Mouse (Mus musculus): ENCODE results near the gene Gm5737.

Gene Gm5737

DNA sequence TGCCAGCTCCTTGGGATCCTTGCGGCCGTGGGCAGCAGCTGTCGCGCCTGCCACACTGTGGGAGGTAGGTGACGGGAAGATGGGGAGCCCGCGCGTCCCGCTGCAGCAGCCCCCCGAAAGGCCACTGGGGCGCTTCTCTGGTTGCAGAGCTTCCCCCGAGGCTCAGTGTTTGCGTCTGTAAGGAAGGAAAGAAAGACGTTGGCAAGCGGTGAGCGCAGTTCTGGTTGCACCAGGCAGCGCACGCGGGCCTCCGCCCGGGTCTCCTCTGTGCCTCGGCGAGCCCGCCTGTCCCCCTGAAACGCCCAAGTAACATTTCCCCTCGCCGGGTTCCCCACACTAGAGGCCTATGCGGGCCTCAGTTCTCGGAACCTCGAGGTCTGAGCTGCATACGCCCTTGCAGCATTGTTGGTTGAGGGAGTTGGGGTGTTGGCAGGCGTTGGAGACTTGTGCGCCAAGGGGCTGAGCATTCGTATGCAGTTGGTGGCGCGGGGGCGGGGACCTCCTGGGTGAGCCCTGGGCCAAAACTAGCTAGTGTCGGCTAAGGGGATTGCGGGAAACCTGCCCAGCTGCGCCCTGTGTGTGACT, 31.0 kb downstream of the Gm5737 start:
- DNase-seq (ENCODE audit: low spot score in 2 of 2): peak; percentile 69 to 88

DNA sequence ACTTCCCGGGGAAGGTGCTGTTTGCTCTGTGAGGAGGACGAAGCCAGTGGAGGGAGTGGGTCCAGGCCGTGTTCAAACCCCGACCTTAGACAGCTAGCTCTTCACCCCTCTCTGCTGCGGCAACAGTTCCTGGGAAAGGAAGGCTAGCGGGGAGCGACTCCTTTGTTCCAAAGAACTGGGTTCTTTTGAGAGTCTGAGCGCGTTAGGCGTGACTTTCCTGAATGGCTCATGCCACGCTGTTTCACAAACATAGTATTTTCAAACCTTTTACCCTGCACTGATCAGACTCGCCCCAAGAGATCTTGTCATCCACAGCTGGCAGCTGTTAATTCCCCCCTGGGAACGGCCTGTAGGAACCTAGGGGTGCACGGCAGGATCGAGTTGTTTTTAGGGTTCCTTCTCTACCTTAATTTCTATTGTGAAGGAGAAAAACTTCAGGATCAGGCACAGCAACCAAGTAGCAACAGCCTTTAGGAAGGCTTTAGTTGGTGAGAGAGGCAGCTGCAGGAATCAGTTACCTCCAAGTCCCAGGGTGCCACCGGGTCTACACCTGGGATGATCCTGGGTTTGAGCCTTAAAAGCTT, 31.8 kb downstream of the Gm5737 start:
- DNase-seq (ENCODE audit: low spot score in 2 of 2): no peak

DNA sequence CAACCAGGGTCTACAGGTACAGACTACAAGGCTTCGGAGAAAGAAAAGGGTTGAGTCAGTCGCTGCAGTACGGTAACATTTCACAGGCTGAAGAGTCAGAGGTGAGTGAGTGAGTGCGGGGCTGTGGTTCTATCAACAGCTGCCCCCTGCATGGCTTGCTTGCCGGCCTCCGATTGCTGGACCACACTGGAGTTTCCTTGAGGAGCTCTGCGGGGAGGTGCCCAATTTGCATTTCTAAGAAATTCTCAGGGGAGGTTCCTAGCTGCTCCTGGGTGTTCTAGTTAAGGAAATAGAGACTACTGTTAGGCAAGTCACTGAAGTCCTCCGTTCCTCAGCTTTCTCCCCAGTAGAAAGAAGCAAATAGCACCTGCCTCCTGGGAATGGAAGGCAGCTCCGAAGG, 32.5 kb downstream of the Gm5737 start:
- no peak for DNase-seq (ENCODE audit: low spot score in 2 of 2)

DNA sequence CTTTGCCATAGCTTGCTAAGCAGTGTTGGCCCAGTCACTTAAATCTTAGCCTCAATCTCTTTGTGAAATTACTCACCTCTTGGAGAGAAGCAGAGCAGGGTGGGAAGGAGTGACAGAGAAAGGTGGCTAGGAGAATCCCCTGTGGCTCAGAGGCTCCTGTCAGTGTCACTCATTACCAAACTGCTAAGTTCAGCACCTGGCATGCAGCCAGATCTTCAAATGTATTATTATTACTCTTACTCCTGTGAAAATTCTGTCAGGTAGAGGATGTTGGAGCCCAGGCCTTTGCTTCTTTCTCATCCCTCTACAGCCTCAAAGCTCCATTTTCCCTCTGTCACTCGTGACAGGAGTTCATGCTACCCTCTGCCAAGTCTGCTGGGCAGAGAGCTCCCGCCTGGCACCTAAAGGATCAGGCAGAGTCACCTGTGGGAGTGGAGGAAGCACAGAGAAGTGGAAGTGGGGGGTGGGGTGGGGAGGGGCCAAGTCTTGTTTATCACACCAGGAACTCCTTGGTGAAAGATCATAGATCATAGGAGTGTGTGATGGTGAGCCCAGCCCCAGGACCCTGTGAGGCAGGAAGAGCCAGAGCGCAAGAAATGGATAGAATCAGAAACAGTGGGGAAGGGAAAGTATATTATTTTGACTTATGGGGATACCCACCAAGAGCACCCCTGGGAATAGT, 36.8 kb downstream of the Gm5737 start:
- no peak for DNase-seq (ENCODE audit: low spot score in 2 of 2)

DNA sequence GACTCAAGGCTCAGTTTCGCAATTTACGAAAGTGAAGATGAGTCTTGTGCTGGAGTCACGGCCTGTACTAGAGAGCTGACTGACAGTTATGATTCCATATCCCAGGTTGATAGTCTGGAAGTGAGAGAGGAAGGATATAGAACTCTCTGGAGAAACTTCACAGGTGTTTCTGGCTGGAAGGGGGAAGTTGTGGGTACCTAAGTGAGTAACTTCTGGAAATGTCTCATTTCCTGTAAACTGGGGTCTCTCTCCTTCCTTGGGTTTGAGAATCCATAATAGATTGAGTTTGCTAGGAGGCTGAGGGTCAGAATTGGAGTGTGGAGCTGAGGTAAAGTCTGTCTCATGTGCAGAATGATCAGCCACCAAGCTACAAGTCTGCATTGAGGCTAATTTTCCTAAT, 38.0 kb downstream of the Gm5737 start:
- DNase-seq (ENCODE audit: low spot score in 2 of 2): no peak

DNA sequence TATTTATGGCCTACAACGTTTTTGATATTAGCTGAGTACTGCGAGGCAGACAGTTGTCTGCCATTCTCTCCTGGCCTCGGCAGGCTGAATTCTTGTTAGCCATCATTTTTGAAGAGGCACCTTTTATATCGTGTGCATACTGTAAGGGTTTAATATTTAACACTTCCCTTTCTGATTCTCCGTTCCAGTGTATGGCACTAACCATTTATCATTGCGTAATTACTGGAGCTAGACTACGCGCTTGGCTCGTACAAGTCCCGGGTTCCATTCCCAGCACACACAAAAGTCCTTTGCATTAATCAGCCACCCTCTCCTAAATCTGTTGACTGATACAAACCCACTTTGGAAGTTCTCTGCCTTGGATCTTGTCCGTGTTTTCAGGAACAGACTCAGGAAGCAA, 47.7 kb downstream of the Gm5737 start:
- DNase-seq (ENCODE audit: low spot score in 2 of 2): no peak

DNA sequence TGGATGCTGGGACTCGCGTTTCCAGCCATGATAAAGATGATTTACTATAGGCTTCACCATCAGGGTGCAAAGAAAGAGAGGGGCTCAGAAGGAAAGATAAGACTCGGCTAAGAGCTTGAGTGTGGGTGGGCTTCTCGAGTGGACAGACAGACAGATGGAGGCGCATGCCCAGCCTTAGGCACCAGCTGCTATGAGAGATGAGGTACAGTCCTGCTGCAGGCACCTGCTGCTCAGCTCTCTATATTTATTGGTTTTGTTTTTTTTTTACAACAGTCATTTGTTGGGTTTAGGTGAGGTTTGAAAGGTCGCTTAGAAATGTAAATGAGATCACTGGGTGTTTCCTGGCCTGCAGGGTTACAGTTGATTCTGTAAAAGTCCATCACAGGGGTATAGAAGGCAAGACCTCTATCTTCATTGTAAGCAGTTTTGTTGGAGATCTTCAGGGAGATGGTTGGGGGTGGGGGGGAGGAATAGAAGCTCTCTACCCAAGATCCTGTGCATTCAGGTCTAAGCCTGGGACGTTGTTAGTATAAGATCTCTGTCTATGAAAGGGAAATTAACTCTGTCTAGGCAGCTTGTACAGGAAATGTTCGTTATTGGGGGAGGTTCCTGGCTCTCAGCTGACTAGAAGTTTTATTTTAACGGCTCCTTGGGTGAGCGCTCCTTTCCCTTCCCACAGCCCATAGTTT, 48.8 kb downstream of the Gm5737 start:
- no peak for DNase-seq (ENCODE audit: low spot score in 2 of 2)

DNA sequence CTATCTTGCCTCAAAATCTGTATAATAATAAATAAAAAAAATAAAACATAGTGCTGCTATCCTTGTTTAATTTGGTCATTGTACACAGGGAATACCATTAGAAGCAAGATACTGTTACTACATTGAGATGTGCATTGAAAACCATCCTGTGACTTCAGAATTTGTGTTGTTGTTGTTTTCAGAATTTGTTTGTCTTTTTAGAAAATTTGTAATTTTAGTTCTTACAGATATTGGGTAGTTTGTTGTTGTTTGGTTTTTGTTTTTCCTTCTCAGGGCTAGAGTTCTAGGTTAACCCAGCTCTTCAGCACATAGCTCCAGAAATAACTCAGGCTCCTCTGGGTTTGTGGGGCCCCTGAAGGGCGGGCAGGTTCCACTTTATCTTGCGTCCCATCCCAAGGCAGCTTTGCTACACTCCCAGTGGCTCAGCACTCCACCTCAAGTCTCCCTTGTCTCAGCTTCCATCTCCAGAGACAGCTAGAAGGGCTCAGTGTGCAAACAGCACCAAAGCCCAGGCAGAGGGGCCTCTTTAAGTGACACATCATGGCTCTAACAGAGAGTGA, 49.4 kb downstream of the Gm5737 start:
- DNase-seq (ENCODE audit: low spot score in 2 of 2): no peak

DNA sequence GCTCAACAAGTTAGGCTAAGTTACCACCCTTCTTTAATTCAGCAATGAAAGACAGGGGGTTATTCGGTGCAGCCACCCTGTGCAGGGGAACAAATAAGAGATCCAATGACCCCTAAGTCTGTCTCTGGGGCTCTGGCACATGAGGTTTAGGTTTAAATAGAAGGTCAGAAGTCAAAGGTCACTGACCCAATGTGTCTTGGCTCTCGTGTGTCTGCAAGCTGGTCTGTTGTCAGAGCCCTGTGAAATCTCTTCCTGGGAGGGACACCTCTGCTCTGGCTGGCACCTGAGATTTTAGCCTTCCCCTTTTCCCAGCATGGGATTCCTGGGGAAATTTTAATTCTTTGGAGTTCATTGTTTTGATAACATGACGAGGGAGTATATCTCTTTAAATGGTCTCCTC, 50.0 kb downstream of the Gm5737 start:
- DNase-seq (ENCODE audit: low spot score in 2 of 2): no peak

DNA sequence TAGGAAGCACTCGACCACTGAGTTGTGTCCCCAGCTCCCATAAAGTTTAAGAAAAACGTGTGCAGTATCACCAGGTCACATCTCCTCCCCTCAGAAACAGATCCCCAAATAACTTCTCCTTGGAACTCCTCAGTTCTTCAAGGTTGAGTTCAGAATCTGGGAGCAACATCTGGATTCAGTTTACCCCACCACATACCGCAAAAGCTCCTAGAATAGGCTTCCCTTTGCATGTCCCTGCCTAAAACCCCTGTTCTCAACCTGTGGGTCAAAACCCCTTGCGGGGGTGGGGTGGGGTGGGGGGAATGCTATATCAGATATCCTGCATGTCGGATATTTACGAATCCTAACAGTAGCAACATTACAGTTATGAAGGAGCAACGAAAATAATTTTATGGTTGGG, 50.5 kb downstream of the Gm5737 start:
- DNase-seq (ENCODE audit: low spot score in 2 of 2): no peak

DNA sequence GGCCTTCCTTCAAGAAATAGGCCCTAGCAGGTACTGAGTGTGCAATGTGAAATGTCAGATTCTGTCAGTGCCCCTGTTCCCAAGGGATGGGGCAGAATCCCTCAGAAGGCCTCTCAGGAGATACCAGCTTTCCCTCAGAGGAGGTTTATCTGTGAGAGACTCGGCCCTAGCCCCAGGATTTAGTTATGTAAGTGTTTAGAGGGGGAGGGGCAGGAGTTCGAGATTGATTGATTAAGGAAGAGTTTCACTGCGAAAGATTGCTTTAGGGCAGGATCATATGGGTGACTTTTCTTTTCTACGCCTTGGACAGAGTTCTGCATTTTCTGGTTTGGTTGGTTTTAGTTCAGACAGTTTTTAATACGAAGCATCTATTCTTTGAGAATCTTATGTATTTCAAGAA, 51.3 kb downstream of the Gm5737 start:
- DNase-seq (ENCODE audit: low spot score in 2 of 2): no peak

DNA sequence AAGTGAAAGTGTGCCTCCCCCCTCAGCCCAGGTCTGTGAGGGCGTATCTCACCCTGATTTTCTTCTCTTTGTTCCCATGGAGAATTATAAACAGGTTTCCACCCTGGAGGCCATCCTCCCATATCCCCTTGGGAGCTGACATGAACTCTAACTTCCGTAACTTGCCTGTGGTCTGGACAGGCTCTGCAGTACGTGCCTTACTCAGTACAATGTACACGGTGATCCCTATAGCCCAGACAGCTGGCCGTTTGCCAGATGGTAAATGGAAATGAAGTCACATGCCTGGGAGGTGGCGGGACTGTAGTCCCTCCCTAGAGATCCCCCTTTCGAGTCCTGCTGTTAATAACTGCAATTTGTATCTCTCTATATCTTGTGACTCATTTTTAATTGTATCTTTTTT, 52.9 kb downstream of the Gm5737 start:
- no peak for DNase-seq (ENCODE audit: low spot score in 2 of 2)

DNA sequence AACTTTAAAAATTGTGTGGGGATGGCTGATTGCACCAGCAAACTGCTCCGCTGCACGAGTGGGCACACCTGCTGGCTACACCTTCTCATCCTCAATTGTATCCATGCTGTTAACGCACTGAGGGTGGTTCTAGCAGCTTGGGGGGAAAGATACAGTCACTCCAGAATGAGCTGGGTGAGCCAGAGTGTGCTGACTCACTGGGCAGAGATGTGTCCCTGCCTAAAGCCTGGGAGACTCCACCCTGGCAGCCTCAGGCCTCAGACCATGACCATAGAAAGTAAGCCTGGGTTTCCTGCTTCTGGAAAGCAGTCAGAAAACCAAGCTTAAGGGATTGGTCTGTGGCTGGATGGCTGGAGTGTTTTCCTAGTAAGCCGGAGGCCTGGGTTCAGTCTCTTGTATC, 53.7 kb downstream of the Gm5737 start:
- no peak for DNase-seq (ENCODE audit: low spot score in 2 of 2)

DNA sequence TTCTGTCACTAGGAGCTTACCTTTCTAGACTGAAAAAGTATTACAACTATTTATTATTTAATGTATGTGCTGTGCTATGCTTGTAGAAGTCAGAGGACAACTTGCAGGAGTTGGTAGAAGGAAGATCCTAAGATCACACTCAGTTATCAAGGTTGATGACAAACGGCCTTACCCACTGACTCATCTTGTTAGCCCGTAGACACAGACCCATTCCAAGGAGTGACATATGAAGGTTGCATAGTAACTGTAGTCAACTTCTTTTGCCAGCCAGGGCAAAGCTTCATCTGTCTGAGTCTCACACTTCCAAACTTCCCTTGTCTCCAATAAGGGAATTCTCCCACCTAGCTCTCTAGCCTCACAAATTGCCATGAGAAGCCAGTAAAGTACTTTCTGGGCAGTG, 54.5 kb downstream of the Gm5737 start:
- DNase-seq (ENCODE audit: low spot score in 2 of 2): no peak

DNA sequence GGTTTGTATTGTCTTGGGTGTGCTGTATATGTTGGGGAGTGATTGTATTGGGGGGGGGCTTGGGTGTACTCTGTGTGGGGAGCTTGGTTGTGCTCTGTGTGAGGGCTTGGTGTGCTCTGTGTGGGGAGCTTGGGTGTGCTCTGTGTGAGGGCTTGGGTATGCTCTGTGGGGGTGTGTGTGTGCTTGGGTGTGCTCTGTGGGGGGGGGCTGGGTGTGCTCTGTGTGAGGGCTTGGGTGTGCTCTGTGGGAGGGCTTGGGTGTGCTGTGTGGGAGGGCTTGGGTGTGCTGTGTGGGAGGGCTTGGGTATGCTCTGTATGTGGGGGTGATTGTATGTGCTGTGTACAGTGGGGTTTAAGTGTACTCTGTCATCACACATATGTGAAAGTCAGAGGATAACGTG, 55.6 kb downstream of the Gm5737 start:
- no peak for DNase-seq (ENCODE audit: low spot score in 2 of 2)

DNA sequence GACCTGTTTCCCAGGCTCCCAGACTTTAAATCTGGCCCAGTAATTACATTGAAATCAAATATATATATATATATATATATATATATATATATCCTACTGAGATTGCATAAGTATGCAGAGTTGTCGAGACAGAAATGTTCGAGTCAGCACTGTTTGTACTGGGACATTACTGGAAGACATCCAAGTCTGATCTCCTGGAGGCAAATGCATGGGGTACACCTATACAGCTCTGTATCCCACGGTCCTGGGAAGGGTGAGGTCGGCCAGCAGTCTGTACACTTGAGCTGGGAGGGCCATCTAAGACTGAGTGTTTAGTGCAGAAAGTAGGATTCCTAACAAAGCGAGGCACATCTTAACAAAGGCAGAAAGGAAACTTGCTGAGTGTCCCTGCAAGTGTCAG, 57.7 kb downstream of the Gm5737 start:
- DNase-seq (ENCODE audit: low spot score in 2 of 2): peak in 1 of 2 experiments; percentile 15

DNA sequence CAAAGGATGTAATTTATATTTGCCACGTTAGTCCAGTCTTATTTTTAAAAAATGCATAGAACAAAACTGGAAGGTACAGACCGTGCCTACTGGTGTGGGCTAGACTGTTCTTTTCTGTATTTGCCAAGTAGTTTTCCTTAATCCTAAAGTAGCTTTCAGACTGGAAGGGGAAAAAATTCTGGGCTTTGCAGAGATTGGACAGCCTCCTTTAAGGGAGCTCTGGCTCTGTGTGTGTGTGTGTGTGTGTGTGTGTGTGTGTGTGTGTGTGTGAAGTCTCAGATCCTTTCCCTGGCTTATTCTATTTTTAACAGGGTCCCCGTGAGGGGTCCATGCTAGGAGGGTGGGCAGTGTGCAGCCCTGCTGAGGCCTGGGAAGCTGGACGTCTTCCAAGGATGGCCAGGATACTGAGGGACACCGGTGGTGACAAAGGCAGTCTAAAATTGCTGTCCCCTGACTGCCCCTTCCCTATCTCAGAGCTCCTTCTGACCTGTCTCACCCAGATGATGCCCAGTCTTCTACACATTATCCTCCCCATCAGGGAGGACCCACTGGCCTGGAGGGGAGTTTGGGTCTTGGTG, 58.4 kb downstream of the Gm5737 start:
- no peak for DNase-seq (ENCODE audit: low spot score in 2 of 2)

DNA sequence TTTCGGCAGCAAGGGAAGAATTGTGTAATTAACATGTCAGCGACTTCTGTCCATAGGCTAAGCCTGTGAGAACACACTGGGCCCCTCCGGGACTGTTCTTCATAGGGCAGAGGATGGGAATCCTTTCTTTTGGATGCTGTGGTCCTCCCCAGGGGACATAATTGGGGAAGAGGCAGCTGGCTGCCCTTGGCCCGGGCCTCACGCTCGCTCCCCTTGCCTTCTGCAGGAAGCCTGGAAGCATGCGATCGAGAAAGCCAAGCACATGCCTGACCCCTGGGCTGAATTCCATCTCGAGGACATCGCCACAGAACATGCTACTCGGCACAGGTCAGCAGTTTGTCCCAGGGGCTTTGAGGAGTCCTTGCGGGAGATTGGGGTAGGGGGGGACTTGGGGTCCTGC, 60.9 kb downstream of the Gm5737 start:
- DNase-seq (ENCODE audit: low spot score in 2 of 2): no peak

DNA sequence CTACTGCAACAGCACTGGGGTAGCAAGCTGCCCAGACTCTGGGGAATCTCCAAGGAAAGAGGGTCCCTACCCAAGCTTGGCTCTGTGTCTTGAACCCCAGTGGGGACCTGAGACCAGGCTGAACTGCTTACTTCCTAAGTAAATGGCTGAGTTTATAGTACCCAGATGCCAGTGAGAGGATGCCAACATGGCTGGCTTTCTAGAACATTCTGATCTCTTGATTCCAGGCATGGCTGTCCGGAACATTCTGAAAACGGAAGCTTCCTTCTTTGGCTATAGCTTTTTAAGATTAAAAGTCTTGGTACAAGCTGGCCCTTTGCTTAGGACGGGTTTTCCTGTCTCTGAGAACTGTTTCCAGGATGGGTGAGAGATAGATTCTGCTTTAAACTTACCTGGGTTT, 61.9 kb downstream of the Gm5737 start:
- DNase-seq (ENCODE audit: low spot score in 2 of 2): no peak

DNA sequence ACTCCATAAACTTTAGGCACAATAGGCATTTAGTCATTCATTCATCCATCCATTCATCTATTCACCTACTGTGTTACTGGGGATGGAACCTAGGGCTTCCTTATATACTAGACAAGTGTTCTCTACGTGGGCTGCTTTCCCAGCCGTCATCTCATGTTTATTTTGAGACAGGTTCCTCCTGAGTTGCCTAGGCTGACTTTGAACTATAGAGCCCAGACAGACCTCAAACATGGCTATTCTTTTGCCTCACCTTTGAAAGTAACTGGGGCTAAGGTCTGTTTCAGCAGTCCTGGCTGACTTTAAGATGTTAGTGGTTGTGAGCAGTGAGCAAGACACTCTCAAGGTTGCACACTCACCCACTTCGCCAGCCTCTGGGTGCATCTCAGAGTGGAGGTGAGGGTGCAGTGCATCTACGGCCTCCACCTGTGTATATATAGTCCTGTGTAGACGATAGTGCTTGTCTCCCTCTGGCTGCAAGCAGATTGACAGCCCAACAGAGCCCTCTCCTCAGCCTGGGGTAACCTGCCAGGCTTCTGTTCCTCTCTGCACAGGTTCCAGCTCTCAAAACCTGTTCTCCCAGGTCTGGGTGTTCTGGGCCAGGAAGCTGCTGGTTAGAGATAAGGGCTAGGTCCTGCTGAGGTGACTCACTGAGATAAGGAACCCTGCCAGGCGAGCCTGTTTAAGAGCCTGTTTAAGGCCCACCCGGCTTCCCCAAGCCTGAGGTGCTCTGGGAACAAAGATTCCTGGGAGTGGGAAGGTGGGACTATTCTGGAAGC, 62.8 kb downstream of the Gm5737 start:
- no peak for DNase-seq (ENCODE audit: low spot score in 2 of 2)

DNA sequence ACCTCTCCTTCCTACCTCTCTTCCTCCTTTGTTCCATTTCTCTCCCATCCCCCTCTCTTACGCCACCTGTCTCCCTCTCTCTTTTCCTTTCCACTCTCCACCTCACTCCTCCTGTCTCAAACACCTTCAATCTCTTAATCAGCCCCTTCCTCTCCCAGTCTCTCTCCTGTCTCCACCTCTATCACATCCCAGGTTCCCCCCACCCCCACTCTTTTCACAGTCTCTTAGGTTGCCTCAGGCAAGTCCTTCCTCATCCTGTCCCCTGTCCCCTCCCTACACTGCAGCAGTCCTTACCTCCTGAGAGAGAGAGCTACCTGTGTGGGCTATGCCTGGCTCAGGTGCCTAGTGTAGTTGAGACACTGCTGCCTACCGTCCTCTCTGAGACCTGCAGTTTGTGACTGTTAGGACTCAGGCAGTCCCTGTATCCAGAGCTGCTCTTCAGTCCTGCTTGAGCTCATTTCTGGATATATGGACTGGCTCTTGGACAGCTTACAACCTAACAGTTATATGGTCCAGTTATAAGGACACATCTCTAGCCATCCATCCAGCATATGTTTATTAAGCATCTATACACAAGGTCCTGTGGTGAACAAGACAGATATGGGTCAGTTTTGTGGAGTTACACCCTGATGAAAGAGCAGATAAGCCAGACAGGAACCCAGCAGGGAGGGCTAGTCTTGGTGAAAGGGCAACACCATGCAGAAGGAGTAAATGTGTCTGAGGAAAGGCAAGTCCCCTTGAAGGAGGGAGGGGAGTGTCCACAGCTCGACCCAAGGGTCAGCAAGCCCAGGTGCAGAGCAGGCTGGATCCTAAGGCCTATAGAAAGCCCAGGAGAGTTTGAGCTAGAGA, 63.6 kb downstream of the Gm5737 start:
- DNase-seq (ENCODE audit: low spot score in 2 of 2): no peak

Data from left cerebral cortex, adult 9 months (tissue).